Mouse (Mus musculus) liver, embryonic 12.5 days (tissue): ENCODE measurements around the gene Cldn15. TPM values are rescaled to one million over a fixed set of nuclear protein-coding genes. Genes with fewer than 3 reads are reported as not detected.

Source experiments
- ATAC-seq: fragments of 200-750 bp; cut with Nextera tagmentation; 2 replicates; pipeline ENCODE4 v1.8.0; 2017; ENCODE audit warnings: moderate number of reproducible peaks, mild to moderate bottlenecking, moderate library complexity
- H3K27ac ChIP-seq: fragments of 300-500 bp; sonication (generic); 2 replicates; pipeline ENCODE4 v1.5.1; 2016; ENCODE audit warnings: mild to moderate bottlenecking
- H3K27me3 ChIP-seq: fragments of 300-500 bp; sonication (generic); replicated peaks from 2 replicates; pipeline ENCODE4 v1.6.1; 2016; ENCODE audit warnings: mild to moderate bottlenecking, moderate library complexity
- H3K36me3 ChIP-seq: fragments of 300-500 bp; sonication (generic); 2 replicates; pipeline ENCODE4 v1.6.1; 2016; ENCODE audit warnings: mild to moderate bottlenecking, moderate library complexity
- H3K4me1 ChIP-seq: fragments of 300-500 bp; sonication (generic); 2 replicates; pipeline ENCODE4 v1.6.1; 2016
- H3K4me2 ChIP-seq: fragments of 300-500 bp; sonication (generic); 2 replicates; pipeline ENCODE4 v1.6.1; 2016; ENCODE audit warnings: mild to moderate bottlenecking, moderate library complexity
- H3K4me3 ChIP-seq: fragments of 300-500 bp; sonication (generic); 2 replicates; pipeline ENCODE4 v1.5.1; 2016; ENCODE audit warnings: mild to moderate bottlenecking, moderate library complexity
- H3K9ac ChIP-seq: fragments of 300-500 bp; sonication (generic); 2 replicates; pipeline ENCODE4 v1.6.1; 2016; ENCODE audit warnings: mild to moderate bottlenecking, moderate library complexity
- H3K9me3 ChIP-seq: fragments of 300-500 bp; sonication (generic); replicated peaks from 2 replicates; pipeline ENCODE4 v1.6.1; 2016; ENCODE audit warnings: mild to moderate bottlenecking, moderate library complexity
- WGBS: fragments of 180-500 bp; shearing (Covaris S2); methylation state at CpG from one replicate; pipeline ENCODE4 v1.1.7; 2016; ENCODE audit not compliant: insufficient replicate concordance; 5-methylcytosine and 5-hydroxymethylcytosine counted together
- polyA plus RNA-seq: library from polyadenylated mRNA; unstranded; fragments of >200 nt; fragmentation: Nextera tagmentation; extraction: Ambion mirVana; gene quantifications from 2 replicates; pipeline ENCODE4 v1.2.1, GENCODE M21; 2016

Cldn15 gene
- polyA plus RNA-seq, 1 experiment from 2014 or later = 2.2 TPM

GRCm38 (mm10) chr5:136965210-136965609 lies 1.2 kb upstream of the Cldn15 start:
- peak overlapping the region; percentile 90 for H3K27ac ChIP-seq
- no peaks in the 10 kb centered on the region for H3K9me3 ChIP-seq
- H3K4me1 ChIP-seq = peaks cover 56% of the 10 kb centered on the region
- no peaks in the 10 kb centered on the region for H3K27me3 ChIP-seq
- H3K36me3 ChIP-seq = peaks cover 44% of the 10 kb centered on the region
- ATAC-seq = peak; percentile 85
- H3K4me2 ChIP-seq = peak overlapping the region; percentile 60
- peak overlapping the region; percentile 16; the same call in 1 of the 2 replicates for H3K4me3 ChIP-seq
- WGBS = 37% methylated on average over 9 of the region's 9 CpGs
- H3K9ac ChIP-seq = peak overlapping the region; percentile 60

GRCm38 (mm10) chr5:136965686-136966085 lies 730 bp upstream of the Cldn15 start:
- H3K27me3 ChIP-seq = no peaks in the 10 kb centered on the region
- H3K9me3 ChIP-seq = no peaks in the 10 kb centered on the region
- peak overlapping the region; percentile 90 for H3K27ac ChIP-seq
- H3K36me3 ChIP-seq = peaks cover 44% of the 10 kb centered on the region
- peak overlapping the region; percentile 16; the same call in 1 of the 2 replicates for H3K4me3 ChIP-seq
- H3K4me1 ChIP-seq = peaks cover 56% of the 10 kb centered on the region
- WGBS = 67% methylated on average over 7 of the region's 8 CpGs
- peak overlapping the region; percentile 60 for H3K4me2 ChIP-seq
- H3K9ac ChIP-seq = peak overlapping the region; percentile 60
- peak; percentile 16 for ATAC-seq

GRCm38 (mm10) chr5:136966861-136967455 lies 542 bp downstream of the Cldn15 start:
- peak overlapping the region; percentile 90 for H3K27ac ChIP-seq
- peaks cover 44% of the 10 kb centered on the region for H3K36me3 ChIP-seq
- no peaks in the 10 kb centered on the region for H3K27me3 ChIP-seq
- no peak overlapping the region for H3K4me2 ChIP-seq
- H3K9ac ChIP-seq = peak overlapping the region; percentile 60
- H3K4me1 ChIP-seq = peaks cover 47% of the 10 kb centered on the region
- WGBS = 81% methylated on average over 4 of the region's 4 CpGs
- H3K4me3 ChIP-seq = no peak overlapping the region
- no peaks in the 10 kb centered on the region for H3K9me3 ChIP-seq
- no peak for ATAC-seq

GRCm38 (mm10) chr5:136967592-136967991 lies 1.2 kb downstream of the Cldn15 start:
- Histone ChIP-seq H3K27me3 (0 out of 2 replicates have a peak, but pooled peaks cover 2% of the 10 kb centered on the region), H3K36me3 (peaks cover 44% of the 10 kb centered on the region), H3K4me3 (no peak overlapping the region), H3K9ac (no peak overlapping the region), H3K4me2 (no peak overlapping the region), H3K9me3 (no peaks in the 10 kb centered on the region), H3K27ac (peak overlapping the region; percentile 90; the same call in 1 of the 2 replicates), H3K4me1 (peaks cover 47% of the 10 kb centered on the region)
- whole genome bisulfite sequencing = 74% methylated on average over 10 of the region's 10 CpGs
- ATAC-seq = no peak

GRCm38 (mm10) chr5:136970703-136971102 lies 4.3 kb downstream of the Cldn15 start:
- Histone ChIP-seq H3K9me3 (no peaks in the 10 kb centered on the region), H3K27me3 (peaks cover 2% of the 10 kb centered on the region; the same call in 1 of the 2 replicates), H3K27ac (no peak overlapping the region), H3K4me3 (no peak overlapping the region), H3K36me3 (peaks cover 16% of the 10 kb centered on the region), H3K9ac (no peak overlapping the region), H3K4me1 (peaks cover 16% of the 10 kb centered on the region), H3K4me2 (no peak overlapping the region)
- ATAC-seq = peak; percentile 66
- 35% methylated on average over 1 of the region's 1 CpGs for WGBS

- no peaks in the 10 kb centered on the region for H3K9me3 ChIP-seq
- 33% methylated on average over 8 of the region's 8 CpGs for WGBS
- H3K27me3 ChIP-seq = peaks cover 2% of the 10 kb centered on the region; the same call in 1 of the 2 replicates
- H3K4me2 ChIP-seq = no peak overlapping the region
- no peak overlapping the region for H3K9ac ChIP-seq
- H3K4me3 ChIP-seq = no peak overlapping the region
- ATAC-seq = no peak
- no peaks in the 10 kb centered on the region; the same call in 1 of the 2 replicates for H3K4me1 ChIP-seq
- H3K27ac ChIP-seq = no peak overlapping the region
- peaks cover under 1% of the 10 kb centered on the region; the same call in 1 of the 2 replicates for H3K36me3 ChIP-seq
Measured at GRCm38 (mm10) chr5:136973670-136974069, 7.3 kb downstream of the Cldn15 start.

- Histone ChIP-seq H3K4me1 (no peaks in the 10 kb centered on the region), H3K4me3 (no peak overlapping the region), H3K9me3 (no peaks in the 10 kb centered on the region), H3K27me3 (no peaks in the 10 kb centered on the region; the same call in 1 of the 2 replicates), H3K4me2 (no peak overlapping the region), H3K27ac (no peak overlapping the region), H3K36me3 (peaks cover 25% of the 10 kb centered on the region), H3K9ac (no peak overlapping the region)
- no peak for ATAC-seq
- WGBS = 38% methylated on average over 4 of the region's 4 CpGs
Measured at GRCm38 (mm10) chr5:136977769-136978168, 11.4 kb downstream of the Cldn15 start.

GRCm38 (mm10) chr5:136979762-136980161 lies 13.3 kb downstream of the Cldn15 start:
- Histone ChIP-seq H3K9ac (no peak overlapping the region), H3K36me3 (peaks cover 39% of the 10 kb centered on the region), H3K4me2 (no peak overlapping the region), H3K4me3 (no peak overlapping the region), H3K9me3 (no peaks in the 10 kb centered on the region), H3K27me3 (no peaks in the 10 kb centered on the region; the same call in 1 of the 2 replicates), H3K4me1 (no peaks in the 10 kb centered on the region), H3K27ac (no peak overlapping the region)
- ATAC-seq = no peak
- 63% methylated on average over 2 of the region's 2 CpGs for WGBS

GRCm38 (mm10) chr5:136980974-136981373 lies 14.6 kb downstream of the Cldn15 start:
- 72% methylated on average over 8 of the region's 8 CpGs for WGBS
- ATAC-seq = no peak

GRCm38 (mm10) chr5:136982338-136982930 lies 16.0 kb downstream of the Cldn15 start:
- no peak for ATAC-seq
- no peak overlapping the region for H3K27ac ChIP-seq
- no peak overlapping the region for H3K4me3 ChIP-seq
- peaks cover 15% of the 10 kb centered on the region for H3K4me1 ChIP-seq
- no peak overlapping the region for H3K4me2 ChIP-seq
- H3K9ac ChIP-seq = no peak overlapping the region
- 61% methylated on average over 14 of the region's 16 CpGs for WGBS
- no peaks in the 10 kb centered on the region for H3K9me3 ChIP-seq
- H3K36me3 ChIP-seq = peaks cover 42% of the 10 kb centered on the region
- H3K27me3 ChIP-seq = no peaks in the 10 kb centered on the region

More at GRCm38 (mm10) chr5:136980974-136981373, 14.6 kb downstream of the Cldn15 start:
- peaks cover 11% of the 10 kb centered on the region for H3K4me1 ChIP-seq
- no peak overlapping the region for H3K9ac ChIP-seq
- no peak overlapping the region for H3K4me3 ChIP-seq
- H3K36me3 ChIP-seq = peaks cover 42% of the 10 kb centered on the region
- no peak overlapping the region for H3K4me2 ChIP-seq
- no peaks in the 10 kb centered on the region for H3K9me3 ChIP-seq
- no peak overlapping the region for H3K27ac ChIP-seq
- no peaks in the 10 kb centered on the region for H3K27me3 ChIP-seq

GRCm38 (mm10) chr5:136984828-136985227 lies 18.4 kb downstream of the Cldn15 start:
- peaks cover 27% of the 10 kb centered on the region for H3K4me1 ChIP-seq
- WGBS = 59% methylated on average over 14 of the region's 14 CpGs
- H3K9ac ChIP-seq = no peak overlapping the region
- H3K9me3 ChIP-seq = no peaks in the 10 kb centered on the region
- H3K27ac ChIP-seq = no peak overlapping the region
- H3K36me3 ChIP-seq = peaks cover 50% of the 10 kb centered on the region
- ATAC-seq = no peak
- H3K4me3 ChIP-seq = no peak overlapping the region
- H3K27me3 ChIP-seq = no peaks in the 10 kb centered on the region
- H3K4me2 ChIP-seq = no peak overlapping the region

GRCm38 (mm10) chr5:136986695-136987137 lies 20.3 kb downstream of the Cldn15 start, which contains the start of gene Plod3:
TSS of gene Plod3 (plus strand) at chr5:136987019.
- Histone ChIP-seq H3K9ac (peak within 1 kb of the TSS; percentile 95), H3K9me3 (no peaks in the 10 kb centered on the region), H3K4me2 (peak within 1 kb of the TSS; percentile 96), H3K4me1 (peaks cover 27% of the 10 kb centered on the region), H3K27me3 (no peaks in the 10 kb centered on the region), H3K27ac (peak within 1 kb of the TSS; percentile 95), H3K36me3 (peaks cover 54% of the 10 kb centered on the region), H3K4me3 (peak within 1 kb of the TSS; percentile 88)
- peak; percentile 93 for ATAC-seq
- 0% methylated on average over 26 of the region's 26 CpGs for WGBS
